Mouse (Mus musculus) embryonic facial prominence, embryonic 15.5 days (tissue): Measurements from ENCODE around the gene Zfp459. TPM values are rescaled to one million over a fixed set of nuclear protein-coding genes. Genes with fewer than 3 reads are reported as not detected.
"Not testable (repeated sequence)": the region's sequence is repeated elsewhere in the genome, so short reads cannot be mapped to it uniquely, and the experiment has no call there.

Source experiments
- ATAC-seq: fragments of 200-750 bp; cut with Nextera tagmentation; 2 replicates; pipeline ENCODE4 v1.8.0; 2017; ENCODE audit warnings: low read depth, moderate TSS enrichment; ENCODE audit not compliant: insufficient number of reproducible peaks, low FRiP score, low TSS enrichment
- H3K27ac ChIP-seq: fragments of 300-500 bp; sonication (generic); replicated peaks from 2 replicates; pipeline ENCODE4 v1.5.1; 2015; ENCODE audit warnings: mild to moderate bottlenecking, inconsistent platforms
- H3K27me3 ChIP-seq: fragments of 300-500 bp; sonication (generic); 2 replicates; pipeline ENCODE4 v1.6.1; 2015; ENCODE audit warnings: inconsistent platforms
- H3K36me3 ChIP-seq: fragments of 300-500 bp; sonication (generic); 2 replicates; pipeline ENCODE4 v1.6.1; 2015; ENCODE audit warnings: mild to moderate bottlenecking, inconsistent platforms
- H3K4me1 ChIP-seq: fragments of 300-500 bp; sonication (generic); 2 replicates; pipeline ENCODE4 v1.6.1; 2015; ENCODE audit warnings: inconsistent platforms
- H3K4me2 ChIP-seq: fragments of 300-500 bp; sonication (generic); replicated peaks from 2 replicates; pipeline ENCODE4 v1.6.1; 2015; ENCODE audit warnings: mild to moderate bottlenecking, inconsistent platforms
- H3K4me3 ChIP-seq: fragments of 300-500 bp; sonication (generic); replicated peaks from 2 replicates; pipeline ENCODE4 v1.5.1; 2015; ENCODE audit warnings: mild to moderate bottlenecking, inconsistent platforms
- H3K9ac ChIP-seq: fragments of 300-500 bp; sonication (generic); 2 replicates; pipeline ENCODE4 v1.6.1; 2015; ENCODE audit warnings: inconsistent platforms
- H3K9me3 ChIP-seq: fragments of 300-500 bp; sonication (generic); replicated peaks from 2 replicates; pipeline ENCODE4 v1.6.1; 2016; ENCODE audit warnings: inconsistent platforms
- WGBS: fragments of 180-500 bp; shearing (Covaris S2); methylation state at CpG from one replicate; pipeline ENCODE4 v1.1.7; 2015; 5-methylcytosine and 5-hydroxymethylcytosine counted together
- polyA plus RNA-seq: library from polyadenylated mRNA; unstranded; fragments of >200 nt; fragmentation: Nextera tagmentation; extraction: Ambion mirVana; gene quantifications from 2 replicates; pipeline ENCODE4 v1.2.1, GENCODE M21; 2015

Zfp459 gene
- 1.2 and 1.6 TPM in 2 replicates for polyA plus RNA-seq

DNA sequence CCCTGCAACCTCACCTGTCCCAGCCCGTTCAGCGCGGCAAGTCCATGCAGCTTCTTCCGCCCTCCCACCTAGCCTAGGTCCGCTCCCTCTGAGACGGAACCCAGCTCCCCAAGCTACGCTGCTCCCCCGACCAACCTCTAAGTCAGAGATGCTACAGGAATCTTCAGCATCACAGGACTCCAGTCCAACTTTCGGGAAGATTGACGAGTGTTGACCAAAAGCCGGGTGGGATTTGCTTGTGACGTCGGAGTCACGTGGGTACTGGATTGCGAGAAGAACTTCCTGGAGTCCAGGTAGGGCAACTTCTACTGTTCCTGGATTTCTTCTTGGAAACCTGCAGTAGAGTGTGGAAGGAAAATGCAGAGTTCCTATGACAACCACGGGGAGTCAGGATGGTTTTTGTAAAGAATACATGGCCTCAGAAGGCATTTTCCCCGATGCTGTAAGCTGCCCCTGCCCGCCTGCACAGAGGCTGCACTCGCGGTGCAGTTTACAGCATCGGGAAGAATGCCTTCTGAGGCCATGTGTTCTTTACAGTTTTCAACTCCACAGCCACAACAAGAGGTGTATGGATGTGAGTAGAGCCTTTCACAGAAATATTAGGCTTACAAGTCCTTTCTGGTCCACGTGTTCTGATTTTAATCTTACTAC, at the start of gene Zfp459:
Gene Zfp459, minus strand, starts transcription at position 212 of the 651 bp plus-strand sequence.
- peak within 1 kb of the TSS; percentile 61 for H3K4me3 ChIP-seq
- peak within 1 kb of the TSS; percentile 31 for H3K9ac ChIP-seq
- H3K4me2 ChIP-seq, result peak within 1 kb of the TSS; percentile 86
- WGBS, result 2% methylated on average over 22 of the region's 22 CpGs
- H3K9me3 ChIP-seq, result no peaks in the 10 kb centered on the region
- peak; percentile 57; the same call in 1 of the 2 replicates for ATAC-seq
- no peak within 1 kb of the TSS for H3K27ac ChIP-seq
- H3K4me1 ChIP-seq, result no peaks in the 10 kb centered on the region
- H3K36me3 ChIP-seq, result no peaks in the 10 kb centered on the region
- H3K27me3 ChIP-seq, result no peaks in the 10 kb centered on the region

DNA sequence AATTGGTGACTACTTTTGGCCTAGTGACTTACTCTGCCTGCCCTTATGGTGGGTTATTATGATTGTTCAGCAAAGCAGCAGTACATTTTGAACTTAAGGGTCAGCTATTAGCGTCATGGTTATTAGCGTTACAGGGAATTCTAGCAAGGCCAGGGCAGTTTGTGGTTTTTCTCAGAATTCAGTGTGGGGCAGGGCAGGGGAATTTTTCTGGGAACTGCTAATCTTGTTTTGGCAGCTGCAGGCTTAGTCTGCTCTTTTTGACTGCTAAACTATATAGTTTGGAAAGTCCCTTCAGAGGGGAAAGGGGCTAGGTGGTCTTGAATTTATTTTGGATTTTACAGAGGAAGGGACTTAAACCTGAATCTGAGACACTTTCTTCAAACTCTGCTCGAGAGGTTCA, 48.1 kb upstream of the Zfp459 start:
- Histone ChIP-seq H3K27me3 (no peaks in the 10 kb centered on the region), H3K4me1 (no peaks in the 10 kb centered on the region), H3K9me3 (0 out of 2 replicates have a peak, but pooled peaks cover 5% of the 10 kb centered on the region), H3K36me3 (peaks cover 35% of the 10 kb centered on the region), H3K4me2 (no peak overlapping the region), H3K9ac (no peak overlapping the region), H3K27ac (no peak overlapping the region), H3K4me3 (no peak overlapping the region)
- ATAC-seq, result no peak
- 85% methylated on average over 3 of the region's 3 CpGs for WGBS

DNA sequence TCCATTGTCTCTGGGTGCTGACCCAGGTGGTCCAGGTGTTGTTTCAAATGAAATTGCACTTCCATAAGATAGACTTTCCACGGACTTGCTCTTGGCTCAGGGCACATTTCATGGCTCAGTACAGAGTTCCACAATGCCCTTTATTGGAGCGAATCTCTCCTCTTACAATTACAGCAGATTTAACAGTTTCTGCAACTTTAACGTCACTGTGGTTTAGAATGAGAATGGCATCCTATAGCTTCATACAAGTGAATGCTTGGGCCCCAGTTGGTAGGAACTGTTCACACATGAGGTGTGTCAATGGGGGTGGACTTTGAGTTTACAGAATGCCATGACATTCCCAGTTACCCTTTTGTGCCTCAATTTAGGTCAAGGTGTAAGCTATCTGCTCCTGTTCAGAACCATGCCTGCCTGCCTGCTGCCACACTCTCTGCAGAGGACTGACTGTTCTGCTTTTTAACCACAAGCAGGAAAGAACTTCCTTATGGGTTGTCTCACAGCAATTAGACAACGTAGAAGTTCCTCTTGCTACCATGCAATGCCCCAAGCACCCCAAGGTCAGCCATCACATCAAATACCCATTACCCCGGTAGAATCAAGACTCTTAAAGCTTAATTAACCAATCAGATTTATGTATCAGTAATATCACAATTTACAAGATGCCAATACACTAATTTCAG, 42.4 kb upstream of the Zfp459 start:
- H3K9me3 ChIP-seq, ATAC-seq, H3K4me2 ChIP-seq, H3K4me3 ChIP-seq, H3K27me3 ChIP-seq, H3K27ac ChIP-seq, H3K36me3 ChIP-seq, H3K4me1 ChIP-seq, H3K9ac ChIP-seq: not testable (repeated sequence)
- 77% methylated on average over 3 of the region's 5 CpGs for WGBS

DNA sequence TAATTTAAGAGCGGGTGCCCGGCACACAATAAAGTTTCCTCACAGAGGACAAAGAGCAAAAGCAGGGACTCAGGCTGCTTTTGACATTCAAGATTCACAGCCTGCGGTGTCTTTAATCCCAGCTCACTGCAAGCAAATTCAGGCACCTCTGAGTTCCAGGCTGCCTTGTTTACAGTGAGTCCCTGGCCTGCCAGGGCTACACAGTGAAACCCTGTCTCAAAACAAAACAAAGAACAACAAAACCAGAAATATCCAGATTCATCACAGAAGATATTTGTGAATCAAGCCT, 30.7 kb upstream of the Zfp459 start:
- peak overlapping the region; percentile 62 for H3K4me3 ChIP-seq
- peak overlapping the region; percentile 63; the same call in 1 of the 2 replicates for H3K27ac ChIP-seq
- H3K9me3 ChIP-seq, result no peaks in the 10 kb centered on the region
- peak overlapping the region; percentile 66 for H3K4me2 ChIP-seq
- ATAC-seq, result no peak
- no peaks in the 10 kb centered on the region for H3K4me1 ChIP-seq
- H3K9ac ChIP-seq, result peak overlapping the region; percentile 35; the same call in 1 of the 2 replicates
- peaks cover 10% of the 10 kb centered on the region; the same call in 1 of the 2 replicates for H3K36me3 ChIP-seq
- H3K27me3 ChIP-seq, result no peaks in the 10 kb centered on the region
- 10% methylated on average over 3 of the region's 3 CpGs for WGBS

GRCm38 (mm10) chr13:67451172-67452020, 30.2 kb upstream of the Zfp459 start, which contains the start of gene Zfp874a:
Gene Zfp874a (minus strand): TSS chr13:67451624.
- Histone ChIP-seq H3K27ac (peak within 1 kb of the TSS; percentile 63; the same call in 1 of the 2 replicates), H3K27me3 (no peaks in the 10 kb centered on the region), H3K4me2 (peak within 1 kb of the TSS; percentile 66), H3K4me3 (peak within 1 kb of the TSS; percentile 62), H3K36me3 (peaks cover 15% of the 10 kb centered on the region), H3K9me3 (no peaks in the 10 kb centered on the region), H3K9ac (peak within 1 kb of the TSS; percentile 47), H3K4me1 (no peaks in the 10 kb centered on the region)
- ATAC-seq, result peak; percentile 95
- WGBS, result 1% methylated on average over 20 of the region's 20 CpGs

GRCm38 (mm10) chr13:67437095-67437494, 15.9 kb upstream of the Zfp459 start:
- not testable (repeated sequence) for H3K4me2 ChIP-seq, ATAC-seq, H3K4me1 ChIP-seq, H3K4me3 ChIP-seq, H3K9me3 ChIP-seq, H3K9ac ChIP-seq, H3K27me3 ChIP-seq, H3K27ac ChIP-seq
- 83% methylated on average over 1 of the region's 3 CpGs for WGBS
- peaks cover 12% of the 10 kb centered on the region for H3K36me3 ChIP-seq

- 76% methylated on average over 3 of the region's 3 CpGs for WGBS
- H3K36me3 ChIP-seq, result no peaks in the 10 kb centered on the region
Observed at GRCm38 (mm10) chr13:67428116-67428515, 6.9 kb upstream of the Zfp459 start.

GRCm38 (mm10) chr13:67425699-67426098, 4.5 kb upstream of the Zfp459 start:
- not testable (repeated sequence) for H3K4me1 ChIP-seq, H3K9ac ChIP-seq, H3K27me3 ChIP-seq, H3K27ac ChIP-seq, H3K9me3 ChIP-seq, H3K4me2 ChIP-seq, H3K36me3 ChIP-seq, ATAC-seq, H3K4me3 ChIP-seq

More at GRCm38 (mm10) chr13:67428116-67428515, 6.9 kb upstream of the Zfp459 start:
- ATAC-seq, result no peak
- Histone ChIP-seq H3K4me1 (no peaks in the 10 kb centered on the region), H3K27me3 (no peaks in the 10 kb centered on the region), H3K27ac (no peak overlapping the region), H3K9me3 (no peaks in the 10 kb centered on the region), H3K4me2 (no peak overlapping the region), H3K9ac (no peak overlapping the region), H3K4me3 (no peak overlapping the region)

- H3K4me1 ChIP-seq, H3K36me3 ChIP-seq, H3K4me2 ChIP-seq, H3K9ac ChIP-seq, ATAC-seq, H3K27me3 ChIP-seq, H3K4me3 ChIP-seq, H3K27ac ChIP-seq, H3K9me3 ChIP-seq: not testable (repeated sequence)
- WGBS, result 83% methylated on average over 2 of the region's 2 CpGs
Observed at GRCm38 (mm10) chr13:67422532-67422931, 1.3 kb upstream of the Zfp459 start.

DNA sequence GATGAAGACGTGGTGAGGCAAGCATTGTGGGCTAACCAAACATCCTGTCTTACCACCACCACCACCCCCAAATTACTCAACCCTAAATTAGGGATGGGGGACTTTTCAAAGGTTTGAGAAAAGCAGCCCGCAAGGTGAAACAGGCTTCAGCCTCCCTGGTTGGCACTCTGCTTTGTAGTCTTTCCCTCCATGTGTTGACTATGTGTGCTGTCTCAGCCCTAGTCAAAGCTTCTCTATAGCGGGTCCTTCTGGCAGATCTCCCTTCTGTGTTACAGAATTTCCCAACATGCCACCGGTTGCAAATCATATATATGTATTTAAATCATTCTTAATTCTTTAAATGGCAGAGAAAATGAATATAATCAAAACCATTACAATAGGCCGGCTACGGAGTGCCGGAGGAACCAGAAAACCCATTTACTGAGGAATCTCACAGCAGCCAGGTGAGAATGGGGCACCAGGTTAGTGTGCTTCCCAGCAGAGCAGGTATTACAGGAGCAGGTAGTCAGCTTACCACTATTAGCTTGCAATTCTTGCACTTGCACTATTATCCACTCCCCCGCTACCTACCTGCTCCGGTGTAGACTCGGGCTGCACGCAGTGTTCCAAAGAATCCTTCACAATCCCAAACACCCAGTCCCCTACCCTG, 536 bp downstream of the Zfp459 start:
- H3K4me1 ChIP-seq, result no peaks in the 10 kb centered on the region
- peak overlapping the region; percentile 86 for H3K4me2 ChIP-seq
- no peak; the same call in 1 of the 2 replicates for ATAC-seq
- H3K9me3 ChIP-seq, result no peaks in the 10 kb centered on the region
- H3K36me3 ChIP-seq, result no peaks in the 10 kb centered on the region
- H3K27me3 ChIP-seq, result no peaks in the 10 kb centered on the region
- peak overlapping the region; percentile 61 for H3K4me3 ChIP-seq
- H3K9ac ChIP-seq, result peak overlapping the region; percentile 31; the same call in 1 of the 2 replicates
- H3K27ac ChIP-seq, result no peak overlapping the region
- 20% methylated on average over 11 of the region's 11 CpGs for WGBS

DNA sequence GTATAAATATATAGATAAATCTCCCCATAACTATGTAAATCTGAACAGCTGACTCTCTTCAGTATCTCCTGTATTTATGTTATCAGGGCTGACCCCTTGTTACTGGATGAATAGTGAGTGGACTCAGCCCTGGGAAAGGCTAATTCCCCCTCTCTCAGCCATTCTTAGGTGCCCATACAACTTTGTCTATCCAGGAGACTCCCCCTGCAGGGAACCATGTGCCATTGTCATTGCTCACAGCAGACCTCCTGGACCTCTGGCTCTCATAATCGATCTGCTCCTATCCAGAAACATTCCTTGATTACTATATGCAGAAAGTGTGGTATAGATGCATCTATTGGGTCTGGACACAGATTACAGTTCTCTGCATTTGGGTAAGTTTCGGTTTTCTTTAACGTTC, 4.4 kb downstream of the Zfp459 start:
- WGBS, result 86% methylated on average over 3 of the region's 3 CpGs
- no peak overlapping the region for H3K27ac ChIP-seq

More for the DNA sequence above, 4.4 kb downstream of the Zfp459 start:
- Histone ChIP-seq H3K4me3 (no peak overlapping the region), H3K36me3 (no peaks in the 10 kb centered on the region), H3K4me1 (no peaks in the 10 kb centered on the region), H3K9me3 (no peaks in the 10 kb centered on the region), H3K9ac (no peak overlapping the region), H3K27me3 (no peaks in the 10 kb centered on the region), H3K4me2 (no peak overlapping the region)
- no peak for ATAC-seq
